ENCODE assay signal across 21 mouse cellular contexts in genomic region chr19:37111831-37112230, GRCm38 (mm10).
DNase-seq lines count a peak whose midpoint lies in the region; ATAC-seq and TF ChIP-seq lines count a peak whose summit lies in the region.
"Had no signal": no experiment of that assay in that cellular context is flagged by ENCODE, and none has a peak within 500 bp of the region (broad histone marks: within the 10 kb centered on the region; RNA-seq: fewer than 3 reads in every experiment).

No protein-coding gene starts in this region.

- H3K27ac ChIP-seq in kidney, postnatal 0 days: no peak overlapping the region
- H3K27ac ChIP-seq in kidney, embryonic 14.5 days (ENCODE audit: low read depth, low read length): no peak overlapping the region
- H3K27ac ChIP-seq: embryonic facial prominence, embryonic 12.5 days; forebrain, embryonic 12.5 days; hindbrain, embryonic 12.5 days; layer of hippocampus, adult 2 months; limb, embryonic 13.5 days; liver, embryonic 15.5 days; macrophage had no signal

- DNase-seq in kidney, postnatal 0 days (ENCODE audit: low spot score): peak; percentile 27
- peak; percentile 8 for DNase-seq in lung, postnatal 10 days
- DNase-seq in lung, postnatal 14 days: no peak
- peak; percentile 91 for DNase-seq in Muller cell, postnatal 12 days (ENCODE audit: inconsistent ontology term)
- DNase-seq in adipocyte (ENCODE audit: low spot score): peak; percentile 53
- DNase-seq in left cerebral cortex, adult 11 months (ENCODE audit: low spot score): no peak
- DNase-seq: adrenal gland, adult 2 months; cerebellum, adult 11 months; cerebellum, postnatal 10 days; kidney, adult 18-20 months; layer of hippocampus, postnatal 36 days; thymus, postnatal 25 days had no signal

- no peak overlapping the region for H3K9ac ChIP-seq in kidney, postnatal 0 days (ENCODE audit: low read depth, low read length)
- H3K9ac ChIP-seq in kidney, embryonic 14.5 days (ENCODE audit: low read depth, low read length): no peak overlapping the region
- H3K9ac ChIP-seq: embryonic facial prominence, embryonic 12.5 days; forebrain, embryonic 12.5 days; hindbrain, embryonic 12.5 days; limb, embryonic 13.5 days; liver, embryonic 15.5 days had no signal

- ATAC-seq in kidney, postnatal 0 days (replicated peaks; ENCODE audit: low FRiP score, low read depth): no peak
- no peak for ATAC-seq in kidney, embryonic 14.5 days (ENCODE audit: low FRiP score, low TSS enrichment)

- no peaks in the 10 kb centered on the region for H3K9me3 ChIP-seq in kidney, postnatal 0 days (replicated peaks; ENCODE audit: low read length)
- H3K9me3 ChIP-seq in kidney, embryonic 14.5 days (ENCODE audit: control insufficient read depth, low read length): no peaks in the 10 kb centered on the region
- H3K9me3 ChIP-seq: embryonic facial prominence, embryonic 12.5 days; forebrain, embryonic 12.5 days; hindbrain, embryonic 12.5 days; limb, embryonic 13.5 days; liver, embryonic 15.5 days had no signal

- no peak overlapping the region for H3K4me2 ChIP-seq in kidney, postnatal 0 days (ENCODE audit: low read length)
- no peak overlapping the region for H3K4me2 ChIP-seq in kidney, embryonic 14.5 days (replicated peaks; ENCODE audit: low read depth, low read length)
- H3K4me2 ChIP-seq: embryonic facial prominence, embryonic 12.5 days; forebrain, embryonic 12.5 days; hindbrain, embryonic 12.5 days; limb, embryonic 13.5 days; liver, embryonic 15.5 days had no signal

- no peaks in the 10 kb centered on the region for H3K36me3 ChIP-seq in kidney, postnatal 0 days (ENCODE audit: insufficient read depth, low read length)
- no peaks in the 10 kb centered on the region for H3K36me3 ChIP-seq in kidney, embryonic 14.5 days (ENCODE audit: control insufficient read depth, insufficient read depth, low read length)
- H3K36me3 ChIP-seq: embryonic facial prominence, embryonic 12.5 days; forebrain, embryonic 12.5 days; hindbrain, embryonic 12.5 days; limb, embryonic 13.5 days; liver, embryonic 15.5 days had no signal

- 79% methylated on average over 6 of the region's 6 CpGs for WGBS in kidney, postnatal 0 days
- 91% methylated on average over 6 of the region's 6 CpGs for WGBS in kidney, embryonic 14.5 days

- H3K27me3 ChIP-seq in kidney, postnatal 0 days (ENCODE audit: insufficient read depth, low read length): no peaks in the 10 kb centered on the region
- no peaks in the 10 kb centered on the region for H3K27me3 ChIP-seq in kidney, embryonic 14.5 days (ENCODE audit: control insufficient read depth, insufficient read depth, low read length)
- H3K27me3 ChIP-seq: embryonic facial prominence, embryonic 12.5 days; forebrain, embryonic 12.5 days; hindbrain, embryonic 12.5 days; limb, embryonic 13.5 days; liver, embryonic 15.5 days had no signal

- no peaks in the 10 kb centered on the region for H3K4me1 ChIP-seq in kidney, postnatal 0 days (replicated peaks; ENCODE audit: insufficient read depth, low read length)
- H3K4me1 ChIP-seq in kidney, embryonic 14.5 days (ENCODE audit: control insufficient read depth, insufficient read depth, low read length): no peaks in the 10 kb centered on the region
- H3K4me1 ChIP-seq: embryonic facial prominence, embryonic 12.5 days; forebrain, embryonic 12.5 days; hindbrain, embryonic 12.5 days; limb, embryonic 13.5 days had no signal

- no peak for TF ChIP-seq CTCF in kidney, postnatal 0 days (IDR thresholded peaks at IDR 0.05; ENCODE audit: low read depth)

- H3K4me3 ChIP-seq in kidney, postnatal 0 days (replicated peaks; ENCODE audit: low read depth, low read length): no peak overlapping the region
- H3K4me3 ChIP-seq in kidney, embryonic 14.5 days (ENCODE audit: low read length): no peak overlapping the region
- H3K4me3 ChIP-seq: embryonic facial prominence, embryonic 12.5 days; erythroblast, embryonic 14.5 days; forebrain, embryonic 12.5 days; hindbrain, embryonic 12.5 days; layer of hippocampus, adult 2 months; limb, embryonic 13.5 days; liver, embryonic 15.5 days had no signal

Comparison
In these comparisons a context has a peak if more than half of its experiments do, and no peak if none do; other contexts are left out.
1. DNase-seq: peak in kidney, postnatal 0 days (single experiment), lung, postnatal 10 days (single experiment), Muller cell, postnatal 12 days (single experiment) and adipocyte (single experiment); none in lung, postnatal 14 days (single experiment) and left cerebral cortex, adult 11 months (single experiment).